Mouse (Mus musculus) fat pad, adult 2 months (tissue): ENCODE data around the gene 7530416G11Rik.

Experiments
- DNase-seq: peaks from one replicate; pipeline ENCODE4 v3.0.0-alpha.2; 2011; ENCODE audit warnings: low read depth, low spot score; ENCODE audit errors: extremely low read depth

7530416G11Rik gene

GRCm38 (mm10) chr15:85480630-85481029 lies 22.4 kb downstream of the 7530416G11Rik start:
- no peak for DNase-seq

GRCm38 (mm10) chr15:85479919-85480318 lies 23.1 kb downstream of the 7530416G11Rik start:
- no peak for DNase-seq

GRCm38 (mm10) chr15:85479365-85479764 lies 23.7 kb downstream of the 7530416G11Rik start:
- peak; percentile 23 for DNase-seq

GRCm38 (mm10) chr15:85477584-85477983 lies 25.4 kb downstream of the 7530416G11Rik start:
- no peak for DNase-seq

- no peak for DNase-seq
These were observed 28.3 kb downstream of the 7530416G11Rik start for GRCm38 (mm10) chr15:85474697-85475096.

GRCm38 (mm10) chr15:85469401-85469800 lies 33.6 kb downstream of the 7530416G11Rik start:
- DNase-seq = no peak

- DNase-seq = no peak
These were observed 36.5 kb downstream of the 7530416G11Rik start for GRCm38 (mm10) chr15:85466456-85467067.

GRCm38 (mm10) chr15:85464823-85465565 lies 38.0 kb downstream of the 7530416G11Rik start:
- no peak for DNase-seq

GRCm38 (mm10) chr15:85464190-85464589 lies 38.8 kb downstream of the 7530416G11Rik start:
- no peak for DNase-seq

GRCm38 (mm10) chr15:85463027-85463790 lies 39.8 kb downstream of the 7530416G11Rik start:
- no peak for DNase-seq

GRCm38 (mm10) chr15:85462138-85462537 lies 40.9 kb downstream of the 7530416G11Rik start:
- DNase-seq = no peak

GRCm38 (mm10) chr15:85461541-85461940 lies 41.5 kb downstream of the 7530416G11Rik start:
- no peak for DNase-seq

GRCm38 (mm10) chr15:85458631-85459082 lies 44.4 kb downstream of the 7530416G11Rik start:
- no peak for DNase-seq

GRCm38 (mm10) chr15:85457838-85458237 lies 45.2 kb downstream of the 7530416G11Rik start:
- DNase-seq = no peak

GRCm38 (mm10) chr15:85456891-85457290 lies 46.1 kb downstream of the 7530416G11Rik start:
- DNase-seq = no peak

GRCm38 (mm10) chr15:85446652-85447051 lies 56.4 kb downstream of the 7530416G11Rik start:
- DNase-seq = no peak
